Mouse (Mus musculus) cortical plate, adult 2 months (tissue): ENCODE measurements around the gene Insl3.

Experiments used
- CTCF ChIP-seq: fragments of 200-500 bp; IDR thresholded peaks from 2 replicates; pipeline ENCODE4 v1.5.1; 2011; ENCODE audit warnings: mild to moderate bottlenecking, control low read depth, low read length; ENCODE audit not compliant: insufficient read depth; ENCODE audit errors: extremely low read depth
- POLR2A ChIP-seq: fragments of 200-500 bp; IDR thresholded peaks from 2 replicates; pipeline ENCODE4 v1.6.1; 2011; ENCODE audit warnings: mild to moderate bottlenecking, low read length, control low read depth; ENCODE audit not compliant: insufficient read depth; ENCODE audit errors: extremely low read depth

DNA sequence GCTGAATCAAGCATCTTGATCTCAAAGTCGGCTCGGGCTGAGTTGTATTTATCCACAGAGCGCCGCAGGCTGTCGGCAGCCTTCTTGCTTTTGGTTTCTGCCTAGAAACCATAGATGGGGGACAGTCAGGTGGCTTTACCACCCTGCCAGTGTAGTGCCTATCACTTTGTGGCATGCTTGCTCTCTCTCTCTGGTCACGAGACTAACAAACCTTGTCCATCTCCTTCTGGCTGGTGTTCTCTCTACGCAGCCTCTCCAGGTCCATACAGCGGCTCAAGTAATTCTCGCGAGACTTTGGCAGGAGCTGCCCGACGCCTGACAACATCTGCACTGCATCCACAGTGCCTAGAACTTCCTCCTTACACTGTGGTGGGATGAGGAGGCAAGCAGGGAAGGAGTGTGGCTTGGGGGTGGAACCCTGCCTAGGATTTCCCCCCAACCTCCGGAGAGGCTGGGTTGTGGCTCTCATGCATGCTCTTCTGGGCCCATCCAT lies 27.6 kb downstream of the Insl3 start:
- TF ChIP-seq CTCF (no peak), POLR2A (no peak)
